Mouse (Mus musculus): ENCODE results near the gene Rars. TPM values are rescaled to one million over a fixed set of nuclear protein-coding genes. Genes with fewer than 3 reads are reported as not detected.
A peak's percentile ranks its signal among the peaks of the same experiment; 100 is the strongest.
"Not testable (repeated sequence)": the region's sequence is repeated elsewhere in the genome, so short reads cannot be mapped to it uniquely, and the experiment has no call there.

Rars gene
- total and polyA plus RNA-seq, 3 experiments, result 169 to 338 (median 280) TPM

DNA sequence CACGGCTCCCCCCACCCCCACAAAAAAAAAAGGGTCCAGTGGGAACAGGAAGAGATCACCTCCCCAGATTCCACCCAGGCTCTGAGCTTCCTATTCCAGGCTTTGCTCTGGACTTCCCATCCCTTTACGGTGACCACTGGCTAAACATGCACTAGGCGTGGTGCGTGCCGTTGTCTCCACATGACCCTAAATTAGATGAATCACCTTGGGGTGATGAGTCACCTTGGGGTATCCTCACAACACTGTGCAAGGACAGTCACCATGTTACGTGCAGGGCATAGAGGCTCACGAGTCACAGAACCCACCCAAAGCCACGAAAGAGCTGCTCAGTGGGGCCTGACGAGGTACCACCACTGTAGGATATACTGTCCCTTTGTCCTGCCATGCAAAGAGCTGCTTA is 10.0 kb upstream of the Rars start:
- in situ Hi-C loops (cut with MboI; ENCODE audit: low pct_ligation_motif_present, low pct_unique_long_range_greater_than_20kb, low sequenced_read_pairs), result loop anchor here (10.0 to 25.0 kb wide), 2 partner anchors 149 to 1007 kb away; partner anchors contain the start of gene Spdl1
- Histone ChIP-seq H3K4me3 (replicated peaks in 1 of 3; ENCODE audit: low read depth in 2 of 3, low read length in 2 of 3, poor library complexity in 1 of 3) (no peak overlapping the region), H3K4me2 (ENCODE audit: insufficient read depth, low read depth, poor library complexity, severe bottlenecking) (no peak overlapping the region), H3K4me1 (ENCODE audit: control insufficient read depth in 1 of 2, insufficient read depth in 2 of 2) (peaks cover 7 to 11% of the 10 kb centered on the region in 2 experiments), H3K9me3 (replicated peaks; ENCODE audit: low read length) (no peaks in the 10 kb centered on the region), H3K9ac (ENCODE audit: insufficient read depth, low read depth) (no peak overlapping the region), H3K79me2 (replicated peaks; ENCODE audit: control insufficient read depth, extremely low read depth, insufficient read depth, poor library complexity, severe bottlenecking) (no peaks in the 10 kb centered on the region), H3K27ac (ENCODE audit: insufficient read depth, low read depth) (no peak overlapping the region), H3K27me3 (replicated peaks) (no peaks in the 10 kb centered on the region), H3K36me3 (replicated peaks in 1 of 2; ENCODE audit: control insufficient read depth in 1 of 2, insufficient read depth in 1 of 2, low read length in 1 of 2) (peaks cover 0 to 47% of the 10 kb centered on the region in 2 experiments)
- TF ChIP-seq CTCF (conservative IDR thresholded peaks at IDR 0.05 in 1 of 2, IDR thresholded peaks at IDR 0.05 in 1 of 2; ENCODE audit: low read depth in 2 of 2, low read length in 2 of 2) (no peak), UBTF (IDR thresholded peaks at IDR 0.05; ENCODE audit: low read depth, low read length) (no peak), NELFE (IDR thresholded peaks at IDR 0.05; ENCODE audit: low read depth, low read length) (no peak), MEF2A (IDR thresholded peaks at IDR 0.05; ENCODE audit: borderline replicate concordance, low read depth, low read length) (no peak), BHLHE40 (IDR thresholded peaks at IDR 0.05; ENCODE audit: low read depth, low read length) (no peak), RAD21 (IDR thresholded peaks at IDR 0.05; ENCODE audit: low read depth, low read length) (no peak), MYC (IDR thresholded peaks at IDR 0.05; ENCODE audit: low read depth, low read length) (no peak), RCOR1 (conservative IDR thresholded peaks at IDR 0.05; ENCODE audit: low read depth, low read length) (no peak), MAFK (IDR thresholded peaks at IDR 0.05; ENCODE audit: insufficient replicate concordance, low read length) (no peak), TCF12 (IDR thresholded peaks at IDR 0.05; ENCODE audit: low read depth, low read length) (no peak), POLR2A (IDR thresholded peaks at IDR 0.05; ENCODE audit: low read depth, low read length) (no peak), GABPA (IDR thresholded peaks at IDR 0.05; ENCODE audit: insufficient replicate concordance, low read depth, low read length) (no peak), CHD2 (IDR thresholded peaks at IDR 0.05; ENCODE audit: low read length) (no peak), TBP (conservative IDR thresholded peaks at IDR 0.05; ENCODE audit: low read depth, low read length) (no peak), ELF1 (IDR thresholded peaks at IDR 0.05; ENCODE audit: low read depth, low read length) (no peak), SMC3 (IDR thresholded peaks at IDR 0.05; ENCODE audit: low read depth, low read length) (no peak), ZMIZ1 (IDR thresholded peaks at IDR 0.05; ENCODE audit: low read depth, low read length) (no peak)
- DNase-seq (ENCODE audit: extremely low read depth), result no peak
- dilution Hi-C loops (cut with MboI; ENCODE audit: extremely low pct_ligation_motif_present, extremely low pct_unique_long_range_greater_than_20kb, low sequenced_read_pairs), result no loop called here

DNA sequence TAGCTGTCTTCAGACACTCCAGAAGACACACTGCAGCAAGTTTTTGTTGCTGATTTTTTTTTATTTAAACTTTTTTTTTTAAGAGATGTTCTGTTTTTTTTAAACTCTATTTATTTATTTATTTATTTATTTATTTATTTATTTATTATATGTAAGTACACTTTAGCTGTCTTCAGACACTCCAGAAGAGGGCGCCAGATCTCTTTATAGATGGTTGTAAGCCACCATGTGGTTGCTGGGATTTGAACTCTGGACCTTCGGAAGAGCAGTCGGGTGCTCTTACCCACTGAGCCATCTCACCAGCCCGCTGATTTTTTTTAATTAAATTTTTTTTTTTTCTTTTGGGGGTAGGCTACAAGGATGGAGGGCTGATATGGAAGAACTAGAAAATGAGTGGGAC is 8.3 kb upstream of the Rars start:
- H3K27me3 ChIP-seq (replicated peaks); dilution Hi-C loops (cut with MboI; ENCODE audit: extremely low pct_ligation_motif_present, extremely low pct_unique_long_range_greater_than_20kb, low sequenced_read_pairs); H3K4me3 ChIP-seq (replicated peaks in 1 of 3; ENCODE audit: low read depth in 2 of 3, low read length in 2 of 3, poor library complexity in 1 of 3); H3K79me2 ChIP-seq (replicated peaks; ENCODE audit: control insufficient read depth, extremely low read depth, insufficient read depth, poor library complexity, severe bottlenecking); H3K9me3 ChIP-seq (replicated peaks; ENCODE audit: low read length); H3K4me2 ChIP-seq (ENCODE audit: insufficient read depth, low read depth, poor library complexity, severe bottlenecking); H3K9ac ChIP-seq (ENCODE audit: insufficient read depth, low read depth); H3K27ac ChIP-seq (ENCODE audit: insufficient read depth, low read depth): not testable (repeated sequence)
- in situ Hi-C loops (cut with MboI; ENCODE audit: low pct_ligation_motif_present, low pct_unique_long_range_greater_than_20kb, low sequenced_read_pairs), result loop anchor here (10.0 to 25.0 kb wide), 2 partner anchors 148 to 1005 kb away; partner anchors contain the start of gene Spdl1
- peaks cover 10 to 26% of the 10 kb centered on the region in 2 experiments for H3K4me1 ChIP-seq (ENCODE audit: control insufficient read depth in 1 of 2, insufficient read depth in 2 of 2)
- peaks cover 0 to 42% of the 10 kb centered on the region in 2 experiments for H3K36me3 ChIP-seq (replicated peaks in 1 of 2; ENCODE audit: control insufficient read depth in 1 of 2, insufficient read depth in 1 of 2, low read length in 1 of 2)
- peak; percentile 40 for DNase-seq (ENCODE audit: extremely low read depth)
